Mouse (Mus musculus): ENCODE data around the gene Prkaa1. TPM values are rescaled to one million over a fixed set of nuclear protein-coding genes. Genes with fewer than 3 reads are reported as not detected.
"Not testable (repeated sequence)": the region's sequence is repeated elsewhere in the genome, so short reads cannot be mapped to it uniquely, and the experiment has no call there.

Prkaa1 gene
- total and polyA plus RNA-seq, 3 experiments: 5.8 to 109 (median 79.5) TPM

- ATAC-seq (ENCODE audit: extremely low read depth, insufficient number of reproducible peaks, low FRiP score, poor library complexity, severe bottlenecking) (no peak), DNase-seq (ENCODE audit: low spot score) (no peak)
- no peak for TF ChIP-seq POLR2AphosphoS5 (IDR thresholded peaks at IDR 0.05; ENCODE audit: insufficient replicate concordance, low read depth, low read length)
- no peak for TF ChIP-seq GATA1 (IDR thresholded peaks at IDR 0.05; ENCODE audit: borderline replicate concordance, low read length)
- no peak for TF ChIP-seq GATA2 (IDR thresholded peaks at IDR 0.05; ENCODE audit: borderline replicate concordance, low read depth, low read length)
- no peak for TF ChIP-seq CTCF (IDR thresholded peaks at IDR 0.05; ENCODE audit: low read depth, low read length)
- TF ChIP-seq TAL1 (conservative IDR thresholded peaks at IDR 0.05; ENCODE audit: low read depth, low read length): no peak
- H3K9me3 ChIP-seq (replicated peaks): no peaks in the 10 kb centered on the region
- H3K27me3 ChIP-seq (ENCODE audit: insufficient read depth, low read length): no peaks in the 10 kb centered on the region
- H3K36me3 ChIP-seq (replicated peaks): peaks cover 53% of the 10 kb centered on the region
- H3K4me3 ChIP-seq (ENCODE audit: low read depth, low read length): no peak overlapping the region
- H3K4me1 ChIP-seq (ENCODE audit: insufficient read depth, low read depth, low read length): no peaks in the 10 kb centered on the region
These were observed 76.8 kb downstream of the Prkaa1 start for GRCm38 (mm10) chr15:5220491-5220890.

DNA sequence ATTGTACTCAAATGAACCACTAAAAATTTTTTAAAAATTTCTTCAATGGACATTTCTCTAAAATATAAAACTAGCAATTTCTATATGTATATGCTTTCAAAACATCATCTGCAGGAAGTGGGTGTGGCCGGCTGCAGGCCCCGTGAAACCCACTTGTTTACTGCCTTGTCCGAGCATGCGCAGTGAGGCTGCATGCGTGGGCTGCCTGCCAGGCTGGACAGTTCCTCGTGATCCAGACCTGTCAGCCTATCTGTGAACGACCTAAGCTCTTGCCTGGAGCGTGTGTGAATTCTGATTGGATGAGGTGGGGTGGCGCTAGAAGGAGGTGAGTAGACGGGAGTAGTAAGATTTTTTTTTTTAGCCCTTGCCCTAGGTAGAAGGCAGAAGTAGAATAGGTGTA is 87.1 kb downstream of the Prkaa1 start:
- Histone ChIP-seq H3K4me1 (ENCODE audit: insufficient read depth, low read depth, low read length) (peaks cover 16% of the 10 kb centered on the region), H3K36me3 (replicated peaks) (peaks cover 60% of the 10 kb centered on the region)
- ATAC-seq (ENCODE audit: extremely low read depth, insufficient number of reproducible peaks, low FRiP score, poor library complexity, severe bottlenecking); H3K27me3 ChIP-seq (ENCODE audit: insufficient read depth, low read length); H3K4me3 ChIP-seq (ENCODE audit: low read depth, low read length); DNase-seq (ENCODE audit: low spot score); H3K9me3 ChIP-seq (replicated peaks): not testable (repeated sequence)

Other genes with a start within 250 kb of the Prkaa1 start
- not detected in 2 replicates for gene Mroh2b, start 245.1 kb upstream of the Prkaa1 start, total RNA-seq (2014; fragmentation: Nextera tagmentation)
- 0.11 TPM in 1 of 2 replicates, not detected in the other for gene Mroh2b, start 245.1 kb upstream of the Prkaa1 start, total RNA-seq (2017)
- gene Mroh2b, start 245.1 kb upstream of the Prkaa1 start, polyA plus RNA-seq (2012): not detected in 2 replicates
- not detected in 2 replicates for gene C7, start 80.1 kb upstream of the Prkaa1 start, total RNA-seq (2014; fragmentation: Nextera tagmentation)
- gene C7, start 80.1 kb upstream of the Prkaa1 start, total RNA-seq (2017): 0.05 TPM in 1 of 2 replicates, not detected in the other
- gene C7, start 80.1 kb upstream of the Prkaa1 start, polyA plus RNA-seq (2012): not detected in 2 replicates
- 19.2 and 20.8 TPM in 2 replicates for gene Card6, start 35.3 kb upstream of the Prkaa1 start, total RNA-seq (2014; fragmentation: Nextera tagmentation)
- 6.0 and 7.5 TPM in 2 replicates for gene Card6, start 35.3 kb upstream of the Prkaa1 start, total RNA-seq (2017)
- 1.9 and 2.0 TPM in 2 replicates for gene Card6, start 35.3 kb upstream of the Prkaa1 start, polyA plus RNA-seq (2012)
- 374 and 438 TPM in 2 replicates for gene Rpl37, start 27.2 kb upstream of the Prkaa1 start, total RNA-seq (2014; fragmentation: Nextera tagmentation)
- gene Rpl37, start 27.2 kb upstream of the Prkaa1 start, total RNA-seq (2017): 1,244 and 1,575 TPM in 2 replicates
- 48.0 and 51.7 TPM in 2 replicates for gene Rpl37, start 27.2 kb upstream of the Prkaa1 start, polyA plus RNA-seq (2012)
- gene Ttc33, start 41.7 kb downstream of the Prkaa1 start, total RNA-seq (2014; fragmentation: Nextera tagmentation): 14.8 and 26.0 TPM in 2 replicates
- gene Ttc33, start 41.7 kb downstream of the Prkaa1 start, total RNA-seq (2017): 63.5 and 64.7 TPM in 2 replicates
- 10.6 and 47.8 TPM in 2 replicates for gene Ttc33, start 41.7 kb downstream of the Prkaa1 start, polyA plus RNA-seq (2012)
- 19.4 and 20.5 TPM in 2 replicates for gene Ptger4, start 100.3 kb downstream of the Prkaa1 start, total RNA-seq (2014; fragmentation: Nextera tagmentation)
- 6.9 and 7.7 TPM in 2 replicates for gene Ptger4, start 100.3 kb downstream of the Prkaa1 start, total RNA-seq (2017)
- 14.9 and 15.9 TPM in 2 replicates for gene Ptger4, start 100.3 kb downstream of the Prkaa1 start, polyA plus RNA-seq (2012)